Mouse (Mus musculus) stomach, embryonic 15.5 days (tissue): ENCODE data around the gene Dmrt1. TPM values are rescaled to one million over a fixed set of nuclear protein-coding genes. Genes with fewer than 3 reads are reported as not detected.
"Not testable (repeated sequence)": the region's sequence is repeated elsewhere in the genome, so short reads cannot be mapped to it uniquely, and the experiment has no call there.

ENCODE experiments used
- ATAC-seq: fragments of 200-750 bp; cut with Nextera tagmentation; 2 replicates; pipeline ENCODE4 v1.8.0; 2017; ENCODE audit warnings: low read depth, moderate number of reproducible peaks, moderate TSS enrichment; ENCODE audit not compliant: insufficient read depth, low FRiP score
- H3K27ac ChIP-seq: fragments of 300-500 bp; sonication (generic); 2 replicates; pipeline ENCODE4 v1.5.1; 2015; ENCODE audit warnings: mild to moderate bottlenecking, inconsistent platforms
- H3K27me3 ChIP-seq: fragments of 300-500 bp; sonication (generic); replicated peaks from 2 replicates; pipeline ENCODE4 v1.6.1; 2015; ENCODE audit warnings: inconsistent platforms
- H3K36me3 ChIP-seq: fragments of 300-500 bp; sonication (generic); 2 replicates; pipeline ENCODE4 v1.6.1; 2015; ENCODE audit warnings: inconsistent platforms
- H3K4me1 ChIP-seq: fragments of 300-500 bp; sonication (generic); 2 replicates; pipeline ENCODE4 v1.6.1; 2015; ENCODE audit warnings: inconsistent platforms
- H3K4me2 ChIP-seq: fragments of 300-500 bp; sonication (generic); 2 replicates; pipeline ENCODE4 v1.6.1; 2015; ENCODE audit warnings: mild to moderate bottlenecking, inconsistent platforms
- H3K4me3 ChIP-seq: fragments of 300-500 bp; sonication (generic); replicated peaks from 2 replicates; pipeline ENCODE4 v1.5.1; 2015; ENCODE audit warnings: inconsistent platforms
- H3K9ac ChIP-seq: fragments of 300-500 bp; sonication (generic); 2 replicates; pipeline ENCODE4 v1.6.1; 2015; ENCODE audit warnings: inconsistent platforms
- H3K9me3 ChIP-seq: fragments of 300-500 bp; sonication (generic); 2 replicates; pipeline ENCODE4 v1.6.1; 2016; ENCODE audit warnings: inconsistent platforms
- WGBS: fragments of 180-500 bp; shearing (Covaris S2); methylation state at CpG from one replicate; pipeline ENCODE4 v1.1.7; 2015; 5-methylcytosine and 5-hydroxymethylcytosine counted together
- polyA plus RNA-seq: library from polyadenylated mRNA; unstranded; fragments of >200 nt; fragmentation: Nextera tagmentation; extraction: Ambion mirVana; gene quantifications from 2 replicates; pipeline ENCODE4 v1.2.1, GENCODE M21; 2015

The Dmrt1 gene
- polyA plus RNA-seq, result not detected in 2 replicates

GRCm38 (mm10) chr19:25505360-25506196, at the start of gene Dmrt1:
Dmrt1 (plus strand) TSS chr19:25505618.
- H3K9ac ChIP-seq, result no peak within 1 kb of the TSS
- 2% methylated on average over 64 of the region's 64 CpGs for WGBS
- H3K4me1 ChIP-seq, result peaks cover 16% of the 10 kb centered on the region; the same call in 1 of the 2 replicates
- no peaks in the 10 kb centered on the region for H3K36me3 ChIP-seq
- peak within 1 kb of the TSS; percentile 56 for H3K4me2 ChIP-seq
- H3K27me3 ChIP-seq, result peaks cover 68% of the 10 kb centered on the region
- no peaks in the 10 kb centered on the region for H3K9me3 ChIP-seq
- peak within 1 kb of the TSS; percentile 33 for H3K4me3 ChIP-seq
- H3K27ac ChIP-seq, result no peak within 1 kb of the TSS
- no peak for ATAC-seq

GRCm38 (mm10) chr19:25460760-25461159, 44.7 kb upstream of the Dmrt1 start:
- 88% methylated on average over 8 of the region's 8 CpGs for WGBS
- H3K9me3 ChIP-seq, result no peaks in the 10 kb centered on the region
- no peaks in the 10 kb centered on the region for H3K27me3 ChIP-seq
- H3K4me3 ChIP-seq, result no peak overlapping the region
- H3K36me3 ChIP-seq, result no peaks in the 10 kb centered on the region
- H3K9ac ChIP-seq, result no peak overlapping the region
- H3K4me2 ChIP-seq, result no peak overlapping the region
- H3K4me1 ChIP-seq, result no peaks in the 10 kb centered on the region
- no peak for ATAC-seq
- H3K27ac ChIP-seq, result no peak overlapping the region

GRCm38 (mm10) chr19:25461553-25462320, 43.7 kb upstream of the Dmrt1 start:
- no peak overlapping the region for H3K4me2 ChIP-seq
- no peaks in the 10 kb centered on the region for H3K27me3 ChIP-seq
- H3K4me1 ChIP-seq, result no peaks in the 10 kb centered on the region
- no peak overlapping the region for H3K27ac ChIP-seq
- no peak overlapping the region for H3K4me3 ChIP-seq
- H3K9me3 ChIP-seq, result no peaks in the 10 kb centered on the region
- no peaks in the 10 kb centered on the region for H3K36me3 ChIP-seq
- ATAC-seq, result no peak
- WGBS, result 71% methylated on average over 20 of the region's 20 CpGs
- no peak overlapping the region for H3K9ac ChIP-seq

- H3K36me3 ChIP-seq, H3K4me2 ChIP-seq, H3K9me3 ChIP-seq, H3K27ac ChIP-seq, H3K9ac ChIP-seq, H3K4me1 ChIP-seq, ATAC-seq, H3K27me3 ChIP-seq, H3K4me3 ChIP-seq: not testable (repeated sequence)
- 62% methylated on average over 4 of the region's 4 CpGs for WGBS
These were observed 29.6 kb upstream of the Dmrt1 start for GRCm38 (mm10) chr19:25475806-25476205.

GRCm38 (mm10) chr19:25479152-25479669, 26.2 kb upstream of the Dmrt1 start:
- ATAC-seq, result no peak
- Histone ChIP-seq H3K27me3 (no peaks in the 10 kb centered on the region), H3K4me1 (no peaks in the 10 kb centered on the region), H3K36me3 (no peaks in the 10 kb centered on the region), H3K4me3 (no peak overlapping the region), H3K9ac (no peak overlapping the region), H3K9me3 (no peaks in the 10 kb centered on the region), H3K4me2 (no peak overlapping the region), H3K27ac (no peak overlapping the region)
- 84% methylated on average over 5 of the region's 5 CpGs for WGBS

- H3K9ac ChIP-seq, result no peak overlapping the region
- WGBS, result 81% methylated on average over 6 of the region's 6 CpGs
- H3K4me2 ChIP-seq, result no peak overlapping the region
- no peaks in the 10 kb centered on the region for H3K36me3 ChIP-seq
- H3K4me3 ChIP-seq, result no peak overlapping the region
- H3K27me3 ChIP-seq, result 0 out of 2 replicates have a peak, but pooled peaks cover under 1% of the 10 kb centered on the region
- no peaks in the 10 kb centered on the region for H3K9me3 ChIP-seq
- no peak for ATAC-seq
- no peaks in the 10 kb centered on the region for H3K4me1 ChIP-seq
- H3K27ac ChIP-seq, result no peak overlapping the region
These were observed 24.6 kb upstream of the Dmrt1 start for GRCm38 (mm10) chr19:25480820-25481219.

- no peak overlapping the region for H3K9ac ChIP-seq
- H3K4me3 ChIP-seq, result no peak overlapping the region
- H3K27ac ChIP-seq, result no peak overlapping the region
- ATAC-seq, result no peak
- H3K36me3 ChIP-seq, result no peaks in the 10 kb centered on the region
- peaks cover 10% of the 10 kb centered on the region; the same call in 1 of the 2 replicates for H3K27me3 ChIP-seq
- H3K9me3 ChIP-seq, result no peaks in the 10 kb centered on the region
- WGBS, result 14% methylated on average over 14 of the region's 14 CpGs
- H3K4me2 ChIP-seq, result peak overlapping the region; percentile 9; the same call in 1 of the 2 replicates
- H3K4me1 ChIP-seq, result no peaks in the 10 kb centered on the region
These were observed 18.9 kb upstream of the Dmrt1 start for GRCm38 (mm10) chr19:25486561-25486960.

GRCm38 (mm10) chr19:25487350-25487749, 18.1 kb upstream of the Dmrt1 start:
- no peaks in the 10 kb centered on the region for H3K36me3 ChIP-seq
- H3K4me3 ChIP-seq, result no peak overlapping the region
- no peak overlapping the region for H3K27ac ChIP-seq
- no peaks in the 10 kb centered on the region for H3K9me3 ChIP-seq
- WGBS, result 13% methylated on average over 1 of the region's 1 CpGs
- H3K4me2 ChIP-seq, result no peak overlapping the region
- H3K4me1 ChIP-seq, result no peaks in the 10 kb centered on the region
- ATAC-seq, result no peak
- no peak overlapping the region for H3K9ac ChIP-seq
- H3K27me3 ChIP-seq, result peaks cover 10% of the 10 kb centered on the region; the same call in 1 of the 2 replicates

- H3K4me3 ChIP-seq, result no peak overlapping the region
- H3K27me3 ChIP-seq, result peaks cover 10% of the 10 kb centered on the region; the same call in 1 of the 2 replicates
- WGBS, result 40% methylated on average over 2 of the region's 2 CpGs
- no peaks in the 10 kb centered on the region for H3K36me3 ChIP-seq
- no peak overlapping the region for H3K27ac ChIP-seq
- ATAC-seq, result no peak
- no peaks in the 10 kb centered on the region for H3K9me3 ChIP-seq
- no peak overlapping the region for H3K4me2 ChIP-seq
- H3K4me1 ChIP-seq, result no peaks in the 10 kb centered on the region
- H3K9ac ChIP-seq, result no peak overlapping the region
These were observed 16.9 kb upstream of the Dmrt1 start for GRCm38 (mm10) chr19:25488546-25488945.

GRCm38 (mm10) chr19:25489546-25489945, 15.9 kb upstream of the Dmrt1 start:
- Histone ChIP-seq H3K4me3 (no peak overlapping the region), H3K27ac (no peak overlapping the region), H3K4me2 (no peak overlapping the region), H3K9me3 (no peaks in the 10 kb centered on the region), H3K9ac (no peak overlapping the region), H3K27me3 (peaks cover 10% of the 10 kb centered on the region; the same call in 1 of the 2 replicates), H3K4me1 (no peaks in the 10 kb centered on the region), H3K36me3 (no peaks in the 10 kb centered on the region)
- WGBS, result 57% methylated on average over 2 of the region's 2 CpGs
- no peak for ATAC-seq

- Histone ChIP-seq H3K4me1 (no peaks in the 10 kb centered on the region), H3K27me3 (0 out of 2 replicates have a peak, but pooled peaks cover under 1% of the 10 kb centered on the region), H3K27ac (no peak overlapping the region), H3K9me3 (no peaks in the 10 kb centered on the region), H3K9ac (no peak overlapping the region), H3K4me3 (no peak overlapping the region), H3K36me3 (no peaks in the 10 kb centered on the region), H3K4me2 (no peak overlapping the region)
- ATAC-seq, result no peak
- WGBS, result 64% methylated on average over 6 of the region's 6 CpGs
These were observed 8.0 kb upstream of the Dmrt1 start for GRCm38 (mm10) chr19:25497434-25497833.

- no peak for ATAC-seq
- Histone ChIP-seq H3K36me3 (no peaks in the 10 kb centered on the region), H3K27ac (no peak overlapping the region), H3K4me1 (peaks cover 16% of the 10 kb centered on the region; the same call in 1 of the 2 replicates), H3K27me3 (peaks cover 65% of the 10 kb centered on the region), H3K4me3 (no peak overlapping the region), H3K4me2 (no peak overlapping the region), H3K9ac (no peak overlapping the region), H3K9me3 (no peaks in the 10 kb centered on the region)
- 24% methylated on average over 10 of the region's 10 CpGs for WGBS
These were observed 540 bp upstream of the Dmrt1 start for GRCm38 (mm10) chr19:25504878-25505277.
